Mouse (Mus musculus) intestine, postnatal 0 days (tissue): ENCODE results near the gene Stx1b. TPM values are rescaled to one million over a fixed set of nuclear protein-coding genes. Genes with fewer than 3 reads are reported as not detected.
A peak's percentile ranks its signal among the peaks of the same experiment; 100 is the strongest.
"Not testable (repeated sequence)": the region's sequence is repeated elsewhere in the genome, so short reads cannot be mapped to it uniquely, and the experiment has no call there.

Source experiments
- ATAC-seq: fragments of 200-750 bp; cut with Nextera tagmentation; 2 replicates; pipeline ENCODE4 v1.8.0; 2017; ENCODE audit warnings: mild to moderate bottlenecking, moderate TSS enrichment, moderate library complexity
- H3K27ac ChIP-seq: fragments of 300-500 bp; sonication (generic); 2 replicates; pipeline ENCODE4 v1.5.1; 2014; ENCODE audit warnings: mild to moderate bottlenecking, low read depth, low read length, moderate library complexity
- H3K27me3 ChIP-seq: fragments of 300-500 bp; sonication (generic); replicated peaks from 2 replicates; pipeline ENCODE4 v1.6.1; 2014; ENCODE audit warnings: low read length, mixed read lengths; ENCODE audit not compliant: control insufficient read depth, insufficient read depth
- H3K36me3 ChIP-seq: fragments of 300-500 bp; sonication (generic); 2 replicates; pipeline ENCODE4 v1.6.1; 2014; ENCODE audit warnings: mild to moderate bottlenecking, moderate library complexity; ENCODE audit not compliant: control insufficient read depth, insufficient read depth
- H3K4me1 ChIP-seq: fragments of 300-500 bp; sonication (generic); replicated peaks from 2 replicates; pipeline ENCODE4 v1.6.1; 2014; ENCODE audit warnings: antibody characterized with exemption, low read length, mixed read lengths; ENCODE audit not compliant: control insufficient read depth, insufficient read depth
- H3K4me2 ChIP-seq: fragments of 300-500 bp; sonication (generic); replicated peaks from 2 replicates; pipeline ENCODE4 v1.6.1; 2014; ENCODE audit warnings: low read depth, mild to moderate bottlenecking, moderate library complexity
- H3K4me3 ChIP-seq: fragments of 300-500 bp; sonication (generic); 2 replicates; pipeline ENCODE4 v1.5.1; 2014; ENCODE audit warnings: low read depth, low read length
- H3K9ac ChIP-seq: fragments of 300-500 bp; sonication (generic); 2 replicates; pipeline ENCODE4 v1.6.1; 2014; ENCODE audit warnings: mild to moderate bottlenecking, low read depth, low read length
- H3K9me3 ChIP-seq: fragments of 300-500 bp; sonication (generic); 2 replicates; pipeline ENCODE4 v1.6.1; 2016; ENCODE audit warnings: mixed run types; ENCODE audit not compliant: control insufficient read depth
- CTCF ChIP-seq: sonication (generic); IDR thresholded peaks from 2 replicates; pipeline ENCODE4 v1.5.1; 2016; ENCODE audit warnings: low read depth, mild to moderate bottlenecking, control low read depth, antibody characterized with exemption, moderate library complexity
- WGBS: fragments of 180-500 bp; shearing (Covaris S2); extraction: QIAGEN DNeasy Blood & Tissue Kit; methylation state at CpG from one replicate; pipeline ENCODE4 v1.1.7; 2014; 5-methylcytosine and 5-hydroxymethylcytosine counted together
- polyA plus RNA-seq: library from polyadenylated mRNA; unstranded; fragments of >200 nt; fragmentation: Nextera tagmentation; extraction: Ambion mirVana; gene quantifications from 2 replicates; pipeline ENCODE4 v1.2.1, GENCODE M21; 2015

Stx1b gene
- polyA plus RNA-seq, 1 experiment from 2014 or later, result 0.74 TPM

DNA sequence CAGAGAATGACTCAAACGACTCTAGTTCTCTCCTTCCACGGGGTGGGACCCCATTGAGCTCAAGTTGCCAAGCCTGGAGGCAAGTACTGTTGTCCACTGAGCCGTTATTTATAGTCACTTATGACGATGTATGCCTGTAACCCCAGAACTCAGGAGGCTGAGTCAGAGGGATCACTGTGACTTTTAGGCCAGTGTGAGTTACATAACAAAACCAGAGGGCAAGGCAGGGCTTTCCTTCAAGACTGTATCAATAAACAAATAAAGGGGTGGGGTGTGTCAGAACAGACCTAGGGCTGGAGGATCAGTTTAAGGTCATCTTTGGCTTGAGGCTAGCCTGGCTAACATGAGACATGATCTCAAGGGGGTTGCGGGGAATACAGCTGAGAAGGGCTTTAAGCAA, 26.6 kb upstream of the Stx1b start:
- TF ChIP-seq CTCF, result no peak
- Histone ChIP-seq H3K36me3 (peaks cover 21% of the 10 kb centered on the region), H3K4me2 (no peak overlapping the region), H3K27me3 (no peaks in the 10 kb centered on the region), H3K9ac (no peak overlapping the region), H3K9me3 (no peaks in the 10 kb centered on the region), H3K27ac (no peak overlapping the region; the same call in 1 of the 2 replicates), H3K4me1 (no peaks in the 10 kb centered on the region), H3K4me3 (no peak overlapping the region)
- ATAC-seq, result 0 out of 2 replicates have a peak, but pooled peaks have one; percentile 19
- 46% methylated on average over 5 of the region's 5 CpGs for WGBS

DNA sequence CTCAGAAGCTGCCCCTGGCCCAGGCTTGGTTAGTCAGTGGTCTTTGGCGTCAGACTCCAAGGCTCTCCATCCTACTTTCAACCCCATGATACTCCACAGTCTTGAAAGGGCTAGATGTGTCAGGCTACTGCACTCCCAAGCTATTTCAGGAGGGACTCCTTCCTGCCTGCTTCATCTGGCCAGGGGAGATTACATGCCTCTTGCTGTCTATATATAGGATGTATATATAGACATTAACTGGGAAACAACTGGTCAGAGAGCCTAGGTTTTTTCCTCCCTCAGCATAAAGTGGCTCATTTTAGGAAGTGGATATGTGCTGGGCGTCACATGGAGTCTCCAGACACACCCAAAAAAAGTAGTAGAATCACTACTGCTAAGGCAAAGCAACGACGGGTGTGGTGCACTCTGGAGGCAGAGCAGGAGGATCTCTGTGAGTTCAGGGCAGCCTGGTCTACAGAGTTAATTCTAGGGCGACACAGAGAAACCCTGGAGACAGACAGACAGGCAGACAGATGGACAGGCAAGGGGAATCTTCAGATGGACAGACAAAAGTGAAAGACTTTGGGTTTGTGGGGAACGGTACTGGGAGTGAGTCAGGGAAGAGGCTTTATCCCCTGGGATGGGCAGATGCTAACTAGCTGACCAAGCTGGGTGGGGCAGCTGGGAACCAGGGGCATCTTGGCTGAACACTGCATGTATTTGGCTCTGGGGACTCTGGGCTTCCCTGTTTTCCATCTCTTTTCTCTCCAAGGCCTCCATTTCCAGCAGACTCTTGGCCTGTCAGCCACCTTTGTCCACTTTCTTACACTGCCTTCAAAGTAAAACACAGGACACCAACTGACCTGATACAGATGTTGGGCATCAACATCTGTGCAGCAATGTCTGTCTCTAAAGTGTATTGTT, 25.9 kb upstream of the Stx1b start:
- Histone ChIP-seq H3K4me2 (no peak overlapping the region), H3K27me3 (no peaks in the 10 kb centered on the region), H3K4me3 (no peak overlapping the region), H3K36me3 (peaks cover 25% of the 10 kb centered on the region), H3K4me1 (no peaks in the 10 kb centered on the region), H3K27ac (no peak overlapping the region; the same call in 1 of the 2 replicates), H3K9me3 (no peaks in the 10 kb centered on the region), H3K9ac (no peak overlapping the region)
- TF ChIP-seq CTCF, result no peak
- no peak for ATAC-seq
- 62% methylated on average over 6 of the region's 6 CpGs for WGBS

DNA sequence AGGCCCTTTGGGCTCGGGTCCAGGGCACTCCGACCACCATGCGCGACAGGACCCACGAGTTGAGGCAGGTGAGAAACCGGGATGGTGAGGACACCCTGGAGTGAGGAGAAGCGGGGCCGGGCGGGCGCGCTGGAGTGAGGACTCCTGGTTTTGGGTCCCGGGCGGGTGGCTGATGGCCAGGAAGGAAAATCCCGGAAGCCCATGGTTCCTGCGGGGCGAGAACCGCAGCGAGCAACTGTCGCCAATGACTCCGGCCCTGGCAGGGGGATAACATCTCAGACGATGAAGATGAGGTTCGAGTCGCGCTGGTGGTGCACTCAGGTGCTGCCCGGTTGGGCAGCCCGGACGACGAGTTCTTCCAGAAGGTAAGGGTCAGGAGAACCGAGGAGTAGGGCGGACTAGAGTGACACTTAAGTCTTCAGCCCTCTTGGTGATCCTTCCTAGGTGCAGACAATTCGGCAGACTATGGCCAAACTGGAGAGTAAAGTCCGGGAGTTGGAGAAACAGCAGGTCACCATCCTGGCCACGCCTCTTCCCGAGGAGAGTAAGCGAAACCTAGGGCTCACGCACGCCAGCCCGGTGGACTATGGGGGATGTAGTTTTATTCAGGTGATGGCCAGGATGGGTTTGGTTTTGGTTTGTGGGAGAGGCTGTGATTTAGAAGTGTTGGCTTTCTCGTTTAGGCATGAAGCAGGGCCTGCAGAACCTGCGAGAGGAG, 17.8 kb upstream of the Stx1b start:
- peak overlapping the region; percentile 95 for H3K27ac ChIP-seq
- no peaks in the 10 kb centered on the region; the same call in 1 of the 2 replicates for H3K4me1 ChIP-seq
- H3K36me3 ChIP-seq, result peaks cover 36% of the 10 kb centered on the region
- H3K27me3 ChIP-seq, result no peaks in the 10 kb centered on the region
- ATAC-seq, result peak; percentile 62
- no peaks in the 10 kb centered on the region for H3K9me3 ChIP-seq
- peak overlapping the region; percentile 74 for H3K9ac ChIP-seq
- H3K4me3 ChIP-seq, result peak overlapping the region; percentile 83
- under 1% methylated on average over 40 of the region's 40 CpGs for WGBS
- no peak for TF ChIP-seq CTCF
- H3K4me2 ChIP-seq, result peak overlapping the region; percentile 86

DNA sequence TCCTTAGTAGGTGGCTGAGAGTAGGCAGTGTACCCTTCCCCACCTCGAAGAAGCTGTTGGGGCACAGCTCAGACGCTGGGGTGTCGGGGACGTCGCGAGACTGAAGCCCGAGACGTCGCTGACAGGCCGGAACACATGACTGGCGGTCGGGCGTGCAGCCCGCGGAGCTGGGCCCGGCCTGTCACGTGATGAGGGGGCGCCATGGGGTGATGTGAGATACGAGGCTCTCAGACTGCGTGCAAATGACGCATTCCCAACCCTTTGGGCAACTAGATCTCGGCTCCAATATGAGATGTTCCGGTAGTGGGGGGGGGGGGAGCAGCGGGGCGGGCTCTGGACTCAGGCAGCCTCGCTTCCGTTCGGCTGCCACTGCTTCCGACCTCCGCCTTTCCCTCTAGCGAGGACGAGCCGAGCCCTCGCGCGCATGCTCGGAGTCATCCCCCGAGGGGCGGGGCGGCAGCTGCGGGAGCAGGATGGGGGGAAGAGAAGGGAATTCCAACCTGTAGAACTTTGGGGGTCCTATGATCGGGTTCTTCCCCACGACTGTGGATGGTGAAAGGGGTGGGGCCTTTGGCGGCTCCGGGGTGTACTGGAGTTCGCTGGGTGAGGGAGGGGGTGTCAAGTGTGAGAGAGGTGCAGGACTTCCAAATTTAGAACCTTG, 17.1 kb upstream of the Stx1b start:
- Histone ChIP-seq H3K9ac (peak overlapping the region; percentile 74), H3K9me3 (no peaks in the 10 kb centered on the region), H3K36me3 (peaks cover 30% of the 10 kb centered on the region), H3K4me1 (no peaks in the 10 kb centered on the region; the same call in 1 of the 2 replicates), H3K4me2 (peak overlapping the region; percentile 86), H3K27ac (peak overlapping the region; percentile 95), H3K4me3 (peak overlapping the region; percentile 83), H3K27me3 (no peaks in the 10 kb centered on the region)
- TF ChIP-seq CTCF, result peak; percentile 29; the same call in 1 of the 2 replicates
- peak; percentile 88 for ATAC-seq
- WGBS, result under 1% methylated on average over 45 of the region's 46 CpGs

DNA sequence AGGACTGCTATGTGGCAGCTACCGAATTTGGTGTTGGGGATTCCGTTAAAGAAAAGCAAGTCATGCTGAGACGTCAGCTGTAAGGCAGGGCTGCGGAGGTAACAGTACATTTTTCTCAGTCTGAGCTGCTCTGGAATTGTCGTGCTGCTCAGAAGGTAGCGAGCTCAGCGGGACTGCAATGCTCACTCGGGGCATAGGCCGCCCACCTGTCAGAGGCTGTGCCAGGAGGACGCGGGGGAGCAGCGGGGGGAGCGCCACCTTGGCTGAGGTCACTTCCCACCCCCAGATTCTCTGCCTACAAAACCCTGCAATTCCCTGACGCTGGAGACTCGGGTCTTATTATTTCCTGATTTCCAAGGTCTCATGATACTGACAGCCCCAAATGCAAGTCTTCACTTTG, 16.5 kb upstream of the Stx1b start:
- H3K9me3 ChIP-seq, result no peaks in the 10 kb centered on the region
- H3K9ac ChIP-seq, result peak overlapping the region; percentile 62
- 5% methylated on average over 15 of the region's 15 CpGs for WGBS
- H3K27me3 ChIP-seq, result no peaks in the 10 kb centered on the region
- peaks cover 24% of the 10 kb centered on the region for H3K36me3 ChIP-seq
- TF ChIP-seq CTCF, result no peak
- H3K4me3 ChIP-seq, result peak overlapping the region; percentile 83
- peak overlapping the region; percentile 95 for H3K27ac ChIP-seq
- peak; percentile 31 for ATAC-seq
- H3K4me2 ChIP-seq, result peak overlapping the region; percentile 86
- no peaks in the 10 kb centered on the region; the same call in 1 of the 2 replicates for H3K4me1 ChIP-seq

DNA sequence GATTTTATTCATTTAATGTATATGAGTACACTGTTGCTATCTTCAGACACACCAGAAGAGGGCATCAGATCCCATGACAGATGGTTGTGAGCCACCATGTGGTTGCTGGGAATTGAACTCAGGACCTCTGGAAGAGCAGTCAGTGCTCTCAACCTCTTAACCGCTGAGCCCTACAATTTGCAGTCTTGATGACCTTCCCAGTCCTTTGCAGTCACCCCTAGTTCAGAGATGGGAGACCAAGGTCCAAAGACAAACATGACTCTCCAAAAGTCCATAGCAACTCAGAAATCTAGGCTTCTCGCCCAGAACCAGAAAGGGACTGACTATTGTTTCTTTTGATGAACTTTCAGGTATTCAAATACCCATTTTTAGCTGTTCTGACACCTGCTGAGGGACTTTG, 15.7 kb upstream of the Stx1b start:
- peaks cover 21% of the 10 kb centered on the region for H3K36me3 ChIP-seq
- ATAC-seq, H3K27ac ChIP-seq, H3K9ac ChIP-seq, H3K4me1 ChIP-seq, H3K4me3 ChIP-seq, H3K9me3 ChIP-seq, H3K27me3 ChIP-seq, H3K4me2 ChIP-seq: not testable (repeated sequence)
- TF ChIP-seq CTCF, result peak; percentile 23
- 75% methylated on average over 2 of the region's 2 CpGs for WGBS

DNA sequence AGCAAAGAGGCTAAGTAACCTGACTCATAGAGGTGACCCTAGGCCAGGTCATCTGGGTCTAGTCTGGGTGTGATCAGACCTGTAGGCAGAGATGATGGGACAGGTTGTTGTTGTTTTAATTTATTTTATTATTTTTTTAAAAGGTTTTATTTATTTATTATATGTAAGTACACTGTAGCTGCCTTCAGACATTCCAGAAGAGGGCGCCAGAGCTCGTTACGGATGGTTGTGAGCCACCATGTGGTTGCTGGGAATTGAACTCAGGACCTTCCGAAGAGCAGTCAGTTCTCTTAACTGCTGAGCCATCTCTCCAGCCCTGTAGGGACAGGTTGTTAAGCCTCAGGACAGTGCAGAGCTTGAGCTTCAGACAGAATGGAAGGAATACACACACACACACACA, 13.5 kb upstream of the Stx1b start:
- not testable (repeated sequence) for H3K27ac ChIP-seq, ATAC-seq, H3K36me3 ChIP-seq, H3K4me3 ChIP-seq, H3K4me1 ChIP-seq, H3K9ac ChIP-seq, H3K9me3 ChIP-seq, H3K4me2 ChIP-seq, H3K27me3 ChIP-seq
- 80% methylated on average over 4 of the region's 4 CpGs for WGBS
